Mouse (Mus musculus) heart, adult 2 months (tissue): Measurements from ENCODE around the gene Islr2.

Source experiments
- CTCF ChIP-seq: fragments of 200-600 bp; IDR thresholded peaks from 2 replicates; pipeline ENCODE4 v1.8.1; 2022; ENCODE audit warnings: antibody characterized with exemption, mild to moderate bottlenecking, moderate library complexity
- POLR2A ChIP-seq: fragments of 200-500 bp; IDR thresholded peaks from 2 replicates; pipeline ENCODE4 v1.6.1; 2011; ENCODE audit warnings: mild to moderate bottlenecking, low read depth, low read length, control low read depth; ENCODE audit not compliant: insufficient read depth

GRCm38 (mm10) chr9:58253033-58253804, 49.1 kb upstream of the Islr2 start, which contains the start of gene Stoml1:
- TF ChIP-seq CTCF (no peak; the same call in 1 of the 2 replicates), POLR2A (peak; percentile 87)
